Mouse (Mus musculus) limb, embryonic 13.5 days (tissue): Measurements from ENCODE around the gene Ifitm1. TPM values are rescaled to one million over a fixed set of nuclear protein-coding genes. Genes with fewer than 3 reads are reported as not detected.
A peak's percentile ranks its signal among the peaks of the same experiment; 100 is the strongest.
"Not testable (repeated sequence)": the region's sequence is repeated elsewhere in the genome, so short reads cannot be mapped to it uniquely, and the experiment has no call there.

ENCODE experiments used
- ATAC-seq: fragments of 200-750 bp; cut with Nextera tagmentation; 2 replicates; pipeline ENCODE4 v1.8.0; 2017; ENCODE audit warnings: low read depth, moderate number of reproducible peaks, moderate TSS enrichment; ENCODE audit not compliant: low FRiP score
- H3K27ac ChIP-seq: fragments of 300-500 bp; sonication (generic); 2 replicates; pipeline ENCODE4 v1.5.1; 2015; ENCODE audit warnings: inconsistent platforms, mild to moderate bottlenecking, moderate library complexity
- H3K27me3 ChIP-seq: fragments of 300-500 bp; sonication (generic); 2 replicates; pipeline ENCODE4 v1.6.1; 2015; ENCODE audit warnings: mild to moderate bottlenecking, inconsistent platforms
- H3K36me3 ChIP-seq: fragments of 300-500 bp; sonication (generic); 2 replicates; pipeline ENCODE4 v1.6.1; 2015; ENCODE audit warnings: inconsistent platforms, mild to moderate bottlenecking, moderate library complexity
- H3K4me1 ChIP-seq: fragments of 300-500 bp; sonication (generic); 2 replicates; pipeline ENCODE4 v1.6.1; 2015; ENCODE audit warnings: inconsistent platforms
- H3K4me2 ChIP-seq: fragments of 300-500 bp; sonication (generic); replicated peaks from 2 replicates; pipeline ENCODE4 v1.6.1; 2015; ENCODE audit warnings: inconsistent platforms, mild to moderate bottlenecking, moderate library complexity
- H3K4me3 ChIP-seq: fragments of 300-500 bp; sonication (generic); 2 replicates; pipeline ENCODE4 v1.5.1; 2015; ENCODE audit warnings: moderate library complexity, mild to moderate bottlenecking, inconsistent platforms
- H3K9ac ChIP-seq: fragments of 300-500 bp; sonication (generic); 2 replicates; pipeline ENCODE4 v1.6.1; 2015; ENCODE audit warnings: mild to moderate bottlenecking, inconsistent platforms
- H3K9me3 ChIP-seq: fragments of 300-500 bp; sonication (generic); 2 replicates; pipeline ENCODE4 v1.6.1; 2016; ENCODE audit warnings: inconsistent platforms
- WGBS: fragments of 180-500 bp; shearing (Covaris S2); methylation state at CpG from one replicate; pipeline ENCODE4 v1.1.7; 2015; 5-methylcytosine and 5-hydroxymethylcytosine counted together
- polyA plus RNA-seq: library from polyadenylated mRNA; unstranded; fragments of >200 nt; fragmentation: Nextera tagmentation; extraction: Ambion mirVana; gene quantifications from 2 replicates; pipeline ENCODE4 v1.2.1, GENCODE M21; 2015

Gene Ifitm1
- polyA plus RNA-seq, 1 experiment from 2014 or later, result 50.2 TPM

DNA sequence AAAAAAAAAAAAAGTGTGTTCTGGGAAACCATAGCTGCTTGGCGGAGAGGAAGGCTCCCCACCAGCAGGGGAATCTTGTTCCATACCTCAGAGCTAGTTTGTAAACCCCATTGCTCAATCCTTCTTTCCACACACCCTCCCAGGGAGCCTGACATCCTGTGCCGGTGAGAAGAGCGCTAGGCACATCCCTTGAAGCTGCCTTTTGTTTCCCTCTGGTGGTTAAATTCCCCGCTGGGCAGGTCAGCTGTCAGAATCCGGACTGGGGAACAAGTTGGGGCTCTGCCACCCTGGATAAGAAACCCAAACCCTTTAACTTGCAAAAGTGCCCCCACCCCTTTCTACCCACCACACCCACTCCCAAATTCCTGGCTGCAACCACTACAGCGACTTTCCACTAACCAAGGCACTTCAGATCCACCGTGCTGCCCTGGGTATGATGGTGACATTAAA lies 41.3 kb downstream of the Ifitm1 start:
- no peak overlapping the region for H3K9ac ChIP-seq
- no peak for ATAC-seq
- H3K9me3 ChIP-seq, result no peaks in the 10 kb centered on the region
- no peak overlapping the region for H3K27ac ChIP-seq
- H3K4me2 ChIP-seq, result peak overlapping the region; percentile 69
- peaks cover 30% of the 10 kb centered on the region for H3K4me1 ChIP-seq
- H3K36me3 ChIP-seq, result no peaks in the 10 kb centered on the region
- H3K4me3 ChIP-seq, result peak overlapping the region; percentile 1; the same call in 1 of the 2 replicates
- H3K27me3 ChIP-seq, result no peaks in the 10 kb centered on the region
- WGBS, result 7% methylated on average over 7 of the region's 7 CpGs

GRCm38 (mm10) chr7:141008938-141009660 lies 42.1 kb downstream of the Ifitm1 start:
- no peaks in the 10 kb centered on the region for H3K9me3 ChIP-seq
- peak overlapping the region; percentile 51; the same call in 1 of the 2 replicates for H3K4me3 ChIP-seq
- peak; percentile 60; the same call in 1 of the 2 replicates for ATAC-seq
- H3K27ac ChIP-seq, result no peak overlapping the region
- no peaks in the 10 kb centered on the region for H3K27me3 ChIP-seq
- H3K4me1 ChIP-seq, result peaks cover 30% of the 10 kb centered on the region
- H3K36me3 ChIP-seq, result no peaks in the 10 kb centered on the region
- peak overlapping the region; percentile 69 for H3K4me2 ChIP-seq
- 7% methylated on average over 20 of the region's 20 CpGs for WGBS
- no peak overlapping the region for H3K9ac ChIP-seq

- no peaks in the 10 kb centered on the region for H3K27me3 ChIP-seq
- ATAC-seq, result no peak
- 86% methylated on average over 9 of the region's 9 CpGs for WGBS
- H3K4me3 ChIP-seq, result peak overlapping the region; percentile 51
- peak overlapping the region; percentile 63 for H3K9ac ChIP-seq
- H3K4me1 ChIP-seq, result peaks cover 30% of the 10 kb centered on the region
- H3K36me3 ChIP-seq, result no peaks in the 10 kb centered on the region
- 0 out of 2 replicates have a peak, but pooled peaks cover 4% of the 10 kb centered on the region for H3K9me3 ChIP-seq
- H3K27ac ChIP-seq, result no peak overlapping the region
- H3K4me2 ChIP-seq, result peak overlapping the region; percentile 69
These were observed 42.6 kb downstream of the Ifitm1 start for GRCm38 (mm10) chr7:141009665-141010064.

GRCm38 (mm10) chr7:141010593-141010992 lies 43.6 kb downstream of the Ifitm1 start, which contains the start of gene Ifitm3:
TSS of gene Ifitm3 (minus strand) at chr7:141010770.
- WGBS, result 7% methylated on average over 10 of the region's 10 CpGs
- Histone ChIP-seq H3K36me3 (no peaks in the 10 kb centered on the region), H3K27ac (peak within 1 kb of the TSS; percentile 84), H3K4me2 (peak within 1 kb of the TSS; percentile 69), H3K27me3 (no peaks in the 10 kb centered on the region), H3K9me3 (0 out of 2 replicates have a peak, but pooled peaks cover 4% of the 10 kb centered on the region), H3K4me1 (peaks cover 30% of the 10 kb centered on the region), H3K4me3 (peak within 1 kb of the TSS; percentile 51), H3K9ac (peak within 1 kb of the TSS; percentile 63)
- ATAC-seq, result peak; percentile 28; the same call in 1 of the 2 replicates

DNA sequence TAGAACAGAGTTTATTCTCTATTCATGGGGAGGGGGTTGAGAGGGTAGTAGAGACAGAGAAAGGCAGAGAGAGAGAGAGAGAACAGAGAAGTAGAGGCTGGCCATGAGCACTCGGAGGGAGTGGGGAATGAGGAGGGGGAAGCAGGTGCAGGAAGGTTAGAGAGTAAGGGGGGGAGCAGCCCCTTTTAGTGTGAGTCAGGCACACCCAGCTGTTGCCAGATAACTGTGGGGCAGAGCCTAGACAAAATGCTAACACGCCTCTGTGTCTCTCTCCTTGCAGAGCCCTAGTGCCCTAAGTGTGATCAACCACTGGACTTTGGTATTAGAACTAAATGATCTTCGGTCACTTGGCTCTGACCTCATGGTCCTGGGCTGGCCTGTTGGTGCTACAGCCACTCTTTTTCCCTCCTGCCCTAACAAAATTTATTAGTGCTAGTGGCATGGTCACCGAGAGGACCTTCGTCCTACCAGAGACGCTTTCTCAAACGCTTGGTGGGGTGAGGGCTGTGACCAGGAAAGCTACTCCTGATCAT lies 44.3 kb downstream of the Ifitm1 start:
- H3K4me2 ChIP-seq, result peak overlapping the region; percentile 69; the same call in 1 of the 2 replicates
- H3K4me1 ChIP-seq, result peaks cover 30% of the 10 kb centered on the region
- no peaks in the 10 kb centered on the region for H3K27me3 ChIP-seq
- WGBS, result 86% methylated on average over 7 of the region's 7 CpGs
- no peak overlapping the region for H3K4me3 ChIP-seq
- no peak overlapping the region; the same call in 1 of the 2 replicates for H3K9ac ChIP-seq
- peak overlapping the region; percentile 84 for H3K27ac ChIP-seq
- H3K36me3 ChIP-seq, result no peaks in the 10 kb centered on the region
- 0 out of 2 replicates have a peak, but pooled peaks cover 4% of the 10 kb centered on the region for H3K9me3 ChIP-seq
- 0 out of 2 replicates have a peak, but pooled peaks have one; percentile 6 for ATAC-seq

GRCm38 (mm10) chr7:141016707-141017697 lies 50.0 kb downstream of the Ifitm1 start:
- H3K9me3 ChIP-seq, result 0 out of 2 replicates have a peak, but pooled peaks cover 4% of the 10 kb centered on the region
- H3K9ac ChIP-seq, result no peak overlapping the region
- no peak for ATAC-seq
- H3K36me3 ChIP-seq, result no peaks in the 10 kb centered on the region
- H3K27ac ChIP-seq, result no peak overlapping the region
- H3K4me2 ChIP-seq, result no peak overlapping the region
- no peak overlapping the region for H3K4me3 ChIP-seq
- no peaks in the 10 kb centered on the region for H3K4me1 ChIP-seq
- no peaks in the 10 kb centered on the region for H3K27me3 ChIP-seq
- 82% methylated on average over 10 of the region's 10 CpGs for WGBS

GRCm38 (mm10) chr7:141017824-141018223 lies 50.8 kb downstream of the Ifitm1 start, which contains the start of gene Ifitm6:
TSS of gene Ifitm6 (minus strand) at chr7:141017924.
- H3K27ac ChIP-seq, H3K4me2 ChIP-seq, H3K36me3 ChIP-seq, H3K4me1 ChIP-seq, H3K9ac ChIP-seq, ATAC-seq, H3K4me3 ChIP-seq, H3K27me3 ChIP-seq, H3K9me3 ChIP-seq: not testable (repeated sequence)
- 83% methylated on average over 1 of the region's 1 CpGs for WGBS

- ATAC-seq, result no peak
- Histone ChIP-seq H3K4me1 (no peaks in the 10 kb centered on the region), H3K9me3 (0 out of 2 replicates have a peak, but pooled peaks cover 4% of the 10 kb centered on the region), H3K4me2 (no peak overlapping the region), H3K27ac (no peak overlapping the region), H3K27me3 (no peaks in the 10 kb centered on the region), H3K36me3 (no peaks in the 10 kb centered on the region), H3K9ac (no peak overlapping the region), H3K4me3 (no peak overlapping the region)
- WGBS, result 94% methylated on average over 5 of the region's 5 CpGs
These were observed 52.0 kb downstream of the Ifitm1 start for GRCm38 (mm10) chr7:141019028-141019427.

Other genes with a start within 250 kb of the Ifitm1 start
- gene Cyp2e1, start 203.5 kb upstream of the Ifitm1 start, polyA plus RNA-seq, result not detected in 2 replicates
- 0.67 and 1.1 TPM in 2 replicates for gene Syce1, start 179.4 kb upstream of the Ifitm1 start, polyA plus RNA-seq
- gene Zfp941, start 145.0 kb upstream of the Ifitm1 start, polyA plus RNA-seq, result 2.7 and 3.0 TPM in 2 replicates
- gene Urah, start 132.2 kb upstream of the Ifitm1 start, polyA plus RNA-seq, result 1.0 and 1.4 TPM in 2 replicates
- gene Scgb1c1, start 121.7 kb upstream of the Ifitm1 start, polyA plus RNA-seq, result not detected in 2 replicates
- gene Odf3, start 119.4 kb upstream of the Ifitm1 start, polyA plus RNA-seq, result not detected in 2 replicates
- not detected in 2 replicates for gene Gm45785, start 110.9 kb upstream of the Ifitm1 start, polyA plus RNA-seq
- gene Ric8a, start 110.3 kb upstream of the Ifitm1 start, polyA plus RNA-seq, result 65.2 and 73.1 TPM in 2 replicates
- gene Bet1l, start 109.6 kb upstream of the Ifitm1 start, polyA plus RNA-seq, result 59.2 and 63.6 TPM in 2 replicates
- 251 and 252 TPM in 2 replicates for gene Psmd13, start 85.3 kb upstream of the Ifitm1 start, polyA plus RNA-seq
- 29.6 and 30.1 TPM in 2 replicates for gene Sirt3, start 84.9 kb upstream of the Ifitm1 start, polyA plus RNA-seq
- 9.3 and 10.0 TPM in 2 replicates for gene Cox8b, start 66.8 kb upstream of the Ifitm1 start, polyA plus RNA-seq
- 0.05 and 0.06 TPM in 2 replicates for gene Nlrp6, start 46.3 kb upstream of the Ifitm1 start, polyA plus RNA-seq
- 25.9 and 28.0 TPM in 2 replicates for gene Pgghg, start 25.8 kb upstream of the Ifitm1 start, polyA plus RNA-seq
- 10.7 and 15.2 TPM in 2 replicates for gene Ifitm5, start 16.9 kb upstream of the Ifitm1 start, polyA plus RNA-seq
- not detected in 2 replicates for gene Gm45717, start 11.3 kb upstream of the Ifitm1 start, polyA plus RNA-seq
- 1,181 and 1,271 TPM in 2 replicates for gene Ifitm2, start 11.2 kb upstream of the Ifitm1 start, polyA plus RNA-seq
- gene Ifitm3, start 43.5 kb downstream of the Ifitm1 start, polyA plus RNA-seq, result 121 and 130 TPM in 2 replicates
- 0.31 TPM in 1 of 2 replicates, not detected in the other for gene Ifitm6, start 50.7 kb downstream of the Ifitm1 start, polyA plus RNA-seq
- gene Gm17387, start 61.9 kb downstream of the Ifitm1 start, polyA plus RNA-seq, result not detected in 2 replicates
- 21.5 and 26.9 TPM in 2 replicates for gene B4galnt4, start 93.9 kb downstream of the Ifitm1 start, polyA plus RNA-seq
- gene Pkp3, start 111.0 kb downstream of the Ifitm1 start, polyA plus RNA-seq, result 23.9 and 25.5 TPM in 2 replicates
- gene Sigirr, start 133.4 kb downstream of the Ifitm1 start, polyA plus RNA-seq, result 2.7 and 3.1 TPM in 2 replicates
- 1.3 and 2.1 TPM in 2 replicates for gene Ano9, start 150.6 kb downstream of the Ifitm1 start, polyA plus RNA-seq
- gene Ptdss2, start 155.2 kb downstream of the Ifitm1 start, polyA plus RNA-seq, result 85.5 and 89.2 TPM in 2 replicates
- gene Rnh1, start 205.6 kb downstream of the Ifitm1 start, polyA plus RNA-seq, result 112 and 118 TPM in 2 replicates
- 94.5 and 97.5 TPM in 2 replicates for gene Hras, start 226.8 kb downstream of the Ifitm1 start, polyA plus RNA-seq
- gene Lrrc56, start 226.9 kb downstream of the Ifitm1 start, polyA plus RNA-seq, result 11.4 and 12.9 TPM in 2 replicates
- 2.6 TPM in 2 replicates for gene Lmntd2, start 246.9 kb downstream of the Ifitm1 start, polyA plus RNA-seq
- 32.7 and 34.0 TPM in 2 replicates for gene Rassf7, start 248.6 kb downstream of the Ifitm1 start, polyA plus RNA-seq